8 mouse cellular contexts compared by ENCODE assay signal in genomic region chr12:71577349-71577748, GRCm38 (mm10).
A peak's percentile ranks its signal among the peaks of the same experiment; 100 is the strongest.
DNase-seq lines count a peak whose midpoint lies in the region; ATAC-seq lines count a peak whose summit lies in the region.

No protein-coding gene starts in this region.

- H3K9ac ChIP-seq in embryonic facial prominence, embryonic 13.5 days, result 0 out of 2 replicates have a peak overlapping the region, but pooled peaks have one; percentile 32
- H3K9ac ChIP-seq in liver, embryonic 11.5 days (ENCODE audit: low read depth, low read length), result no peak overlapping the region
- H3K9ac ChIP-seq in midbrain, embryonic 16.5 days (ENCODE audit: low read depth, low read length), result no peak overlapping the region

- 2% methylated on average over 9 of the region's 9 CpGs for WGBS in embryonic facial prominence, embryonic 13.5 days
- 2% methylated on average over 9 of the region's 9 CpGs for WGBS in liver, embryonic 11.5 days
- WGBS in midbrain, embryonic 16.5 days, result 13% methylated on average over 9 of the region's 9 CpGs

- peak; percentile 56; the same call in 1 of the 2 replicates for ATAC-seq in embryonic facial prominence, embryonic 13.5 days (ENCODE audit: insufficient number of reproducible peaks, insufficient read depth, low FRiP score, low TSS enrichment, low read depth)
- 0 out of 2 replicates have a peak, but pooled peaks have one; percentile 26 for ATAC-seq in liver, embryonic 11.5 days (replicated peaks; ENCODE audit: low FRiP score)
- ATAC-seq in midbrain, embryonic 16.5 days, result 0 out of 2 replicates have a peak, but pooled peaks have one; percentile 43
- ATAC-seq in erythroblast, adult 5-6 weeks (replicated peaks; ENCODE audit: low FRiP score, poor library complexity, severe bottlenecking), result no peak

- H3K27ac ChIP-seq in embryonic facial prominence, embryonic 13.5 days, result no peak overlapping the region
- no peak overlapping the region for H3K27ac ChIP-seq in liver, embryonic 11.5 days (ENCODE audit: low read depth, low read length)
- no peak overlapping the region for H3K27ac ChIP-seq in midbrain, embryonic 16.5 days (ENCODE audit: low read length)

- H3K9me3 ChIP-seq in embryonic facial prominence, embryonic 13.5 days, result no peaks in the 10 kb centered on the region
- no peaks in the 10 kb centered on the region for H3K9me3 ChIP-seq in liver, embryonic 11.5 days (ENCODE audit: control insufficient read depth, low read length)
- H3K9me3 ChIP-seq in midbrain, embryonic 16.5 days (replicated peaks; ENCODE audit: control insufficient read depth, low read length, poor library complexity, severe bottlenecking), result no peaks in the 10 kb centered on the region

- H3K27me3 ChIP-seq in embryonic facial prominence, embryonic 13.5 days, result no peaks in the 10 kb centered on the region; the same call in 1 of the 2 replicates
- H3K27me3 ChIP-seq in liver, embryonic 11.5 days (replicated peaks; ENCODE audit: control insufficient read depth, insufficient read depth, low read length), result no peaks in the 10 kb centered on the region
- H3K27me3 ChIP-seq in midbrain, embryonic 16.5 days (ENCODE audit: control insufficient read depth, insufficient read depth, low read depth, low read length), result no peaks in the 10 kb centered on the region

- H3K4me1 ChIP-seq in embryonic facial prominence, embryonic 13.5 days, result peaks cover 26% of the 10 kb centered on the region
- H3K4me1 ChIP-seq in liver, embryonic 11.5 days (replicated peaks; ENCODE audit: control insufficient read depth, insufficient read depth, low read length), result peaks cover 4% of the 10 kb centered on the region
- H3K4me1 ChIP-seq in midbrain, embryonic 16.5 days (ENCODE audit: control insufficient read depth, insufficient read depth, low read length), result peaks cover 25% of the 10 kb centered on the region

- H3K36me3 ChIP-seq in embryonic facial prominence, embryonic 13.5 days, result no peaks in the 10 kb centered on the region
- no peaks in the 10 kb centered on the region for H3K36me3 ChIP-seq in liver, embryonic 11.5 days (ENCODE audit: control insufficient read depth, insufficient read depth, low read length)
- H3K36me3 ChIP-seq in midbrain, embryonic 16.5 days (ENCODE audit: control insufficient read depth, insufficient read depth, low read length), result no peaks in the 10 kb centered on the region

- H3K4me3 ChIP-seq in embryonic facial prominence, embryonic 13.5 days, result peak overlapping the region; percentile 29
- H3K4me3 ChIP-seq in liver, embryonic 11.5 days (ENCODE audit: low read depth, low read length), result peak overlapping the region; percentile 26
- no peak overlapping the region for H3K4me3 ChIP-seq in midbrain, embryonic 16.5 days (ENCODE audit: low read depth, low read length)

- DNase-seq in heart, adult 11 months, result peak; percentile 84
- no peak for DNase-seq in heart, adult 8-10 months (ENCODE audit: low spot score)
- peak; percentile 33 for DNase-seq in adrenal gland, postnatal 25 days
- peak; percentile 26 for DNase-seq in hindlimb bud, embryonic 11.5 days (ENCODE audit: extremely low spot score, low read depth, low spot score)
- peak; percentile 39 for DNase-seq in liver, embryonic 11.5 days (ENCODE audit: low spot score)

- H3K4me2 ChIP-seq in embryonic facial prominence, embryonic 13.5 days, result peak overlapping the region; percentile 60
- H3K4me2 ChIP-seq in liver, embryonic 11.5 days, result peak overlapping the region; percentile 67
- peak overlapping the region; percentile 52 for H3K4me2 ChIP-seq in midbrain, embryonic 16.5 days (ENCODE audit: low read length)
